Mouse (Mus musculus): ENCODE results near the gene Nav2. TPM values are rescaled to one million over a fixed set of nuclear protein-coding genes. Genes with fewer than 3 reads are reported as not detected.

Gene Nav2
- polyA plus RNA-seq, 1 experiment, result 0.01 TPM

DNA sequence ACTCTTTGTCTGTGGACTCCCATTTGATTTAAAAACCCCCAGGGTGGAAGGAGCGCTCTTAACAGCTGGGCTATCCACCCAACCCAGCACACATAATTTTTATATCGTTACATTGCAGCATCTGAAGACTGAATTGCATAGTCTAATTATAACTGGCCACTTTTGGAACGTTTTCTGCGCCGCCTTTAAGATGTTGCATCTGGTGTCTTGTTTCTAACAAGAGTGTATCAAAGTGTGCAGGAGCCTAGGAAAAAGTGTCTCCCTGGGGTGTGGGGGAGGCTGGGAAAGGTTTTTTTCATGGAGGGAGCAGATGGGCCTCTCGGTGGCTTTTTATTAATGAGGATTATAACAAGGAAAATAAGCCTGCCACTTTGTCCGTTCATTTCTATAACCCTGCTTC is 661.1 kb downstream of the Nav2 start:
- no peak for TF ChIP-seq GATA1 (IDR thresholded peaks at IDR 0.05; ENCODE audit: low read length)

- TF ChIP-seq GATA1 (IDR thresholded peaks at IDR 0.05; ENCODE audit: low read length), result no peak
Observed at GRCm38 (mm10) chr7:49571606-49572005, 663.1 kb downstream of the Nav2 start.

DNA sequence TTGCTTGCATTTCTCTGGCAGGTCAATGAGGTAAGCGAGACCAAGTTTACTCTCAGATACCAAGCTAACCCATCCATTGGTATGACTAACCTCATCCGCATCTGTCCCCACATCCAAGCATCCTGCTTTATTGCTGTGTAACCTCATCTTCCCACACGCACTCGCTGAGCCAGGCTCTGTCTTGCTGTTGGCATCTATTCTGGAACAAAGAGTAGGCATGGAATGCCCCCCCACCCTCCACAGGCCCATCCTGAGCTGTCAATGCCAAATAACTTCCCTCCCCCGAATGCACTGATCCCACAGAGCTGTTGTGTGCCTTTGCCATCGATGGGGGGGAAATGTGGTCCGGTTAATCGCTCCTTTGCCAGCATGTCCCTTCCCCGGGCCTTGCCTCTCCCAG is 666.7 kb downstream of the Nav2 start:
- TF ChIP-seq GATA1 (IDR thresholded peaks at IDR 0.05; ENCODE audit: low read length), result no peak

- TF ChIP-seq GATA1 (IDR thresholded peaks at IDR 0.05; ENCODE audit: low read length), result no peak
Observed at GRCm38 (mm10) chr7:49577096-49577495, 668.6 kb downstream of the Nav2 start.

DNA sequence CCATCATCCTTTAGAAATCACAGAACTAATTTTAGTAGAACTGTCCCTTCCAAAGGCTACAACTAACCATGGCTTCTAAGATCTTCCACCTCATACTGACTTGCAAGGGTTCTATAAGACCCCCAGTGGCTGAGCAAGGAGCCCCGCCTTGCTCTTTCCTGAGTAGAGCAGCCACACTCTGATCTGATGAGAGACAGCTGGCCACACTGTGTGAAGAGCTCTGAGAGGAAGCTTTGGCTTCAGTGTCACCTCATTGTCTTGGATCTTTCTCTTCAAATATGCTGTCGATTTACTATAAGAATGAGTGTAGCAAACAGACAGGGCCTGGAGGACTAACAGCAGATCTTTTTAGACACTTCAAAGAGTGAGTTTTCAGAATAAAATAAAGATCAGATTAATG is 673.4 kb downstream of the Nav2 start:
- no peak for TF ChIP-seq GATA1 (IDR thresholded peaks at IDR 0.05; ENCODE audit: low read length)

GRCm38 (mm10) chr7:49582551-49582950 is 674.0 kb downstream of the Nav2 start:
- TF ChIP-seq GATA1 (IDR thresholded peaks at IDR 0.05; ENCODE audit: low read length), result no peak

GRCm38 (mm10) chr7:49583176-49583575 is 674.7 kb downstream of the Nav2 start:
- no peak for TF ChIP-seq GATA1 (IDR thresholded peaks at IDR 0.05; ENCODE audit: low read length)

GRCm38 (mm10) chr7:49586530-49587120 is 678.1 kb downstream of the Nav2 start:
- no peak for TF ChIP-seq GATA1 (IDR thresholded peaks at IDR 0.05; ENCODE audit: low read length)

- TF ChIP-seq GATA1 (IDR thresholded peaks at IDR 0.05; ENCODE audit: low read length), result no peak
Observed at GRCm38 (mm10) chr7:49589635-49590034, 681.1 kb downstream of the Nav2 start.

GRCm38 (mm10) chr7:49597776-49598175 is 689.3 kb downstream of the Nav2 start:
- TF ChIP-seq GATA1 (IDR thresholded peaks at IDR 0.05; ENCODE audit: low read length), result no peak

- TF ChIP-seq GATA1 (IDR thresholded peaks at IDR 0.05; ENCODE audit: low read length), result no peak
Observed at GRCm38 (mm10) chr7:49598225-49598624, 689.7 kb downstream of the Nav2 start.

- TF ChIP-seq GATA1 (IDR thresholded peaks at IDR 0.05; ENCODE audit: low read length), result no peak
Observed at GRCm38 (mm10) chr7:49599950-49600349, 691.4 kb downstream of the Nav2 start.

GRCm38 (mm10) chr7:49601191-49601975 is 692.9 kb downstream of the Nav2 start:
- TF ChIP-seq GATA1 (IDR thresholded peaks at IDR 0.05; ENCODE audit: low read length), result no peak

- TF ChIP-seq GATA1 (IDR thresholded peaks at IDR 0.05; ENCODE audit: low read length), result no peak
Observed at GRCm38 (mm10) chr7:49604244-49604643, 695.7 kb downstream of the Nav2 start.

- no peak for TF ChIP-seq GATA1 (IDR thresholded peaks at IDR 0.05; ENCODE audit: low read length)
Observed at GRCm38 (mm10) chr7:49604965-49605795, 696.7 kb downstream of the Nav2 start.

- no peak for TF ChIP-seq GATA1 (IDR thresholded peaks at IDR 0.05; ENCODE audit: low read length)
Observed at GRCm38 (mm10) chr7:49616258-49616735, 707.8 kb downstream of the Nav2 start.

All from G1E-ER4 (cell line).